Mouse (Mus musculus) right cerebral cortex, postnatal 10 days (tissue): ENCODE results near the gene Sel1l3.
A peak's percentile ranks its signal among the peaks of the same experiment; 100 is the strongest.

ENCODE experiments used
- DNase-seq, 2 experiments: peaks; one replicate each; pipeline ENCODE4 v3.0.0; 2021; ENCODE audit warnings: low spot score in 2 of 2

Gene Sel1l3

GRCm38 (mm10) chr5:53213711-53214352, at the start of gene Sel1l3:
TSS of gene Sel1l3 (minus strand) at chr5:53213927.
- peak; percentile 64 to 66 for DNase-seq

GRCm38 (mm10) chr5:53261999-53262398, 48.3 kb upstream of the Sel1l3 start:
- DNase-seq: no peak

- peak in 1 of 2 experiments; percentile 63 for DNase-seq
Measured at GRCm38 (mm10) chr5:53259894-53260293, 46.2 kb upstream of the Sel1l3 start.

DNA sequence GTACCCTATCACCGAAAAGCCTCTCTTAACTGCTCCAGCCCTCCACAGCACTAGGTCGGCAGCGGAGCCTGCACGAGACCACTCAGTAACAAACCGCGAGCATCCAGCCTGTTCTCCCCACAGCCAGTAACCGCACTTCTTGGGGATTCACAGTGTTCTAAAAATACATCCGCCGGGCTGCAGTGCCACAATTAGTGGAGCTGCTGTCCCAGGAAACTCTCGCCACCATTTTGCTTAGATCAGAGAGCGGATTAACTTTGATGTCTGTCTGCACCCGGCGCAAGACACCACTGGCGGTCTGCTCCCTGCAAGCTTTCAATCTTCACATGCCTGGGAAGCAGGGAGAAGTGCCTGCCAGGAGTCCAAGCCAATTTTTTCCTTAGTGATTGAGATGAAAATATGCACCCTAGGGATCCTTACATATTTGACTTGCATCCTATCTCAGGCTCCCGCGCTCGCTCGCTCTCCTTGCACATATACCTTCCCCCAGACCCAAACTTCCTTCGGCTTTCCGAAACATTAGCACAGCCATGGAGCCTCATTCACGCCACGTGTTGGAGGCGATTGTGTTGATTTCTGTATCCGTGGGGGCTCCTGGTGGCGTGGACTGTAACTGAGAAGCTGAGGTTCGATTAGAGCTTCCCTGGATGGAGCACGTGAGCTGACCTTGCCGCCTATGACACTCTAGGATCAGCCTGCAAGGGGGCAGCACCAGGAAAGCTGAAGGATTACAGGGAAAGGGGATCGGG, 44.5 kb upstream of the Sel1l3 start:
- DNase-seq: peak; percentile 72 to 80

DNA sequence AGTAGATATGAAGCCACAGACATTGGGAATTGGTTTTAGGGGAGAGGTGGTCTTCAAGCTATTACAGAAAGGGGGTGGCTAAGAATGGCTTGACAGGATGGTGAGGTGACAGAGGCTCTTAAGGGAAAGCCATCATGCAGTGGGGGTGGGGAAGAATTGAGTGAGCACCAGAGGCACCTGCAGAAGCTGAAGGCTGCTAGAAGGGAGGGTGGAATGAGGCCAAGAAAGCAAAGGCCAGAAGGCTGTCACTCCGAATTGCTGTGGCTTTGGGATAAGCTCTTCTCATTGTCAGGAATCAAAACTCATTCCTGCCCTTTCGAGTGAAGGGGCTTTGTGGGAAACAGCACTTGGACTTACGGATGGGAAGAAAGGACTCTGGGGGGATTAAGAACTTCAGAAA, 41.1 kb upstream of the Sel1l3 start:
- DNase-seq: no peak

DNA sequence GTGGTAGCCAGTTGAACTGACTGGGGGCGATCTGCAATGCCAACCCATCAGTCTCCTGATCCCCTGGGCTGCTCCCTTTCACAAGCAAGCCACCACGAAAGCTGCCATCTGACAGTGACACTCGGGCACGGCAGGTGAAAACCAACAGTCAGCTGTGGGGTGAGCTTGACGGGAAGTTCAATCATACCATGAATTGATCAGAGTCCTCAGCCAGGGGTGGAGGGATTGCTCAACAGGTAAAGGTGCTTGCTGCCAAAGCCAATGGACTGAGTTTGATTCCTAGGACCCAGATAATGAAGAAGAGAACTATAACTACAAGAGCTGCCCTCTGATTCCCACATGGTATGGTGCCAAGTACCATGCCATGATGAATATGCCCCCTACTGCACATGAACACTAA, 40.4 kb upstream of the Sel1l3 start:
- DNase-seq: no peak

DNA sequence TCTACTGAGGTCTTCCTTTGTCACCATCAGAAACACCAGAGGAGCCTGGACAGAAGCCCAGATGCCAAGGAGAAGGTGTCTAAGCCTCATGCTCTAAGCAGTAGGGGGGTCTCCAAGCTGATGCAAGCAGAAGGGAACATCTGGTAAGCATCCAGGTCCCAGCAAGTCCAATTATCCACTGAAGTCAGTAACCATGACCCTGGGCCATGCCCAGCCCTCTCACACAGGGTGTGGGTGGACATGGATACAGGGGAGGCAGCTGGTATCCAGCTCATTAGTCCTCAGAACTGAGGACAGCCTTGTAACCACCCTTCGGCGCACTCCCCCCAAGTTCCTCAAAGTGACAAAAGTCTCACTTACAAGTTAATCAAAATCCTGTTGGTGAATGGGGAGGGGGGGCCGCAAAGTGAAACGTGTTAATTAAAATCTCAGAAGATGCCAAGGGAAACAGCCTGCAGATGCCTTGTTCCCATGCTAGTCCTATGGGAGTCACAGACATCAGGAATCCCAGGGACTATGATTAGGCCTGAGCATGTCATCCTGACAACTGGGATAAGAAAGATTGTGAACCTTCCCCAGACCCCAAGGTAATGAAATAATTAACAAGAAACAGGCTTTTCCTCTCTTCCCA, 35.8 kb upstream of the Sel1l3 start:
- no peak for DNase-seq

DNA sequence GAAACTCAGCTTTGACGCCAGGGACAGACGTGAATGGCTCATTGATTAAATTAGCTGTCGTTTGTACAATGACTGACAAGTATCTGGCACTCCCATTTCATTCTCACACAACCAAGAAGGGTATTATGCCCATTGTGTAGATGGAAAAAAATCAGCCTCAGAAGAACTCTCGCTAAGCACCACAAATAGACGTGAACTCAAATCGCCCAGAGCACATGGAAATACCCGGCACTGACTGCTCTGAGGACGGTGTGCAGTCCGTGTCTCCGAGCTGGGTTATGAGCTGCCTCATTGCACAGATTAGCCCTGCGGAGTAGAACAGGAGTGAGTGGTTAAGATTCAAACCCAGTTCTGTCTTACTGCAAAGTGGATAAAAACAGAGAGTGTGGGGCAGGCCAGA, 34.8 kb upstream of the Sel1l3 start:
- DNase-seq: no peak

GRCm38 (mm10) chr5:53243933-53244332, 30.2 kb upstream of the Sel1l3 start:
- no peak for DNase-seq

- peak in 1 of 2 experiments; percentile 63 for DNase-seq
Measured at GRCm38 (mm10) chr5:53242865-53243499, 29.3 kb upstream of the Sel1l3 start.

DNA sequence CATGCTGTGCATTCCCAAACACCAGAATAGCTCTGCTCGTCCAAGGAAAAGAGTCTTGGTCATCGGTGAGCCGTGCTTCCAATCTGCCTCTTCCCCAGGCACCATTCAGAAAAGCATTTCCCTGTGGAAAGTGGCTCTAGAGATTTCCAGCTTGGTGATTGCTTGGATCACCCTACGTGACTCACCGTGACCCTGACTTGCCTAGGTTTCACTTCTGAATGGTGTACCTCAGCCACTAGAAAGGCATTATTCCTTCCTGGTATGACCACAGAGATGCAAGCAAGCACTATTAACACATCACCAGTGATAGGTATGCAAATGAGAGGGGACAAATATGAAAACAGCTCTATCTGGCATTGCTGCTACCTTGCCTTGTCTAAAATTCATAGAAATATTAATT, 28.2 kb upstream of the Sel1l3 start:
- DNase-seq: no peak

- DNase-seq: no peak
Measured at GRCm38 (mm10) chr5:53241109-53241508, 27.4 kb upstream of the Sel1l3 start.

DNA sequence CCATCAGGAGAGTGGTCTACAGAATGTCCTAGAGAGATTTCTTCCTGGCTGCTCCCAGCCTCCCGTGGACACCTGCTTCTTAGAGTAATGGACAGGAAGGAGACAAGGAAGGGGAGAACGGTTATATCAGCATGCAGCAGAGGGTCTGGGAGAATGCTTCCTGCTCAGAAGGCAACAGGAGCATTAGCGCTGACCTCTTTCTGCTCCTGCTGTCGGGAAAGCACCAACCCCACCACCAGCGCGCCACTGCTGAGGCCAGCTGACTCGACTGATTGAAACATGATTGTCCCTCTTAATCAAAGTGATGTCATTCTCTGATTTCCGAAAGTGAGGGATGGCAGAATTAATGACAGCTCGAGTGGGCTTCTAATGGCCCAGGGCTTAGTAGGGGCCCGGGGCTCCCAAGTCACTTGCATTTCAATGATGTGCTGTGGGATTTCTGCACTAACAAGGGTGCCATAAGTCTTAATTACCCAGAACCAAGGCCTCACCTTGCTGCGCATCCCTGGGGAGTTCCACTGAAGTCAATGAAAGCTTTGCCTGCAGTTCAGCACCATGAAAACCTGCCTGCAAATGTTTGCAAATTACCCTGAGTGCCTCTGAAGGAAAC, 26.2 kb upstream of the Sel1l3 start:
- DNase-seq: no peak

- no peak for DNase-seq
Measured at GRCm38 (mm10) chr5:53239189-53239588, 25.5 kb upstream of the Sel1l3 start.

DNA sequence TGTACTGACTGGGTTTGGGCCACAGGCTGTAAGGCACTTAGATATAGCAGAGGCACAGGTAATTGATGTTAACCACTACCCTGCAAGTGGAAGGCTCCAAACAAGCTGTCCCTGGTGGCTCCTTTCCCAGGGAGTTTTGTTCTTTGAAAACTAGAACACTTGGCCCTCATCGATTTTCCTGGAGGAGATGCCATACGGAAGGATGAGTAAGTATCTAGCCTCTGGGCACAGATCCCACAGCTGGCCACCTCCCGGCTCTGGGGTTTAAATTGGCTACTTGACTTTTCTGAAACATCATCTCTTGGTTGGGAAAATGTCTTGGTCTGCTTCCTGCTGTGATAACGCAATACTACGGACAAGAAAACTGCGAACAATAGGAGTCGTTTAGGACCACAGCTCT, 25.0 kb upstream of the Sel1l3 start:
- DNase-seq: no peak

DNA sequence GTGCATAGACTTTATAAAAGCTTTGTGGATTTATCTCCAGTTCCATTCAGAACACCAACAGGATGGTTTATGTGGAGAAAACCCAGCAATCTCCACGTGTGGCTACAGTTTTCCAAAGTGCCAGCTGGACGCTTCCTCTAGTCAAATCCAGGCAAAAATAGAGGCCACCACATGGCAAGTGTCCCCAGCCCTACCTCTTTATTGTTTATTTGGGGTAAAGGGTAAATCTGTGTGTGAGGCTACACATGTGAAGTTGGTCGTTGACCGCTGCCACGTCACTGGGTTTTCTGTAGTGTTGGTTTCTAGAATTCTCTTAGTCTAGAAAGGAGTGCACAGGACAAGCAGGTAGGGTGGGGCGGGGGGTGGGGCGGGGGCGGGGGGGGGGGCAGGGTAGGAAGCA, 23.0 kb upstream of the Sel1l3 start:
- no peak for DNase-seq

GRCm38 (mm10) chr5:53236136-53236535, 22.4 kb upstream of the Sel1l3 start:
- DNase-seq: no peak

GRCm38 (mm10) chr5:53235551-53235950, 21.8 kb upstream of the Sel1l3 start:
- DNase-seq: no peak

- no peak for DNase-seq
Measured at GRCm38 (mm10) chr5:53230560-53230959, 16.8 kb upstream of the Sel1l3 start.

DNA sequence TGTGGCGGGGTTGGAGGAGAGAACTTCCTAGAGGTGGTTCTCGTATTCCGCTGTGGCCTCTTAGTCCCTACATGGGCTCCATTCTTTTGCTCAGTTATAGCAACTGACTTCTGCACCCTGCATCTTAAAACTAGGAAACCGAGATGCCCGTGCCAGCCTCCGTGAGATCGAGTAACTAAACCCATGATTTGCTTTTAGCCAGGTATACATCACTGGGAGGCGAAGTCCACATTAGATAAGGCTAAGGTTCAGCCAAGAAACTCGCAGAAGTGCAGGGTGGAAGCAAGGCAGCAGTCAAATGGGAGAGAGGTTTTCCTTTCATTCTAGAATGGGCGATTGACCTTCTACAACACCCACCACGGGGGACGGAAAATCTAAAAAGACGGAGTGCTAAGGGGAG, 11.7 kb upstream of the Sel1l3 start:
- no peak for DNase-seq

- DNase-seq: no peak
Measured at GRCm38 (mm10) chr5:53214801-53215200, 1.1 kb upstream of the Sel1l3 start.

GRCm38 (mm10) chr5:53214362-53214761, 635 bp upstream of the Sel1l3 start:
- DNase-seq: no peak
